In genomic region chr16:45609300-45609699, GRCm38 (mm10) we compare ENCODE assay signal across 9 mouse cellular contexts. TPM values are rescaled to one million over a fixed set of nuclear protein-coding genes. Genes with fewer than 3 reads are reported as not detected.
A peak's percentile ranks its signal among the peaks of the same experiment; 100 is the strongest.
DNase-seq lines count a peak whose midpoint lies in the region; ATAC-seq and TF ChIP-seq lines count a peak whose summit lies in the region.
"Had no signal": no experiment of that assay in that cellular context is flagged by ENCODE, and none has a peak within 500 bp of the region (broad histone marks: within the 10 kb centered on the region; RNA-seq: fewer than 3 reads in every experiment).

No protein-coding gene starts in this region.

- no peak for ATAC-seq in Patski

- H3K27ac ChIP-seq in left cerebral cortex, adult 2 months, result no peak overlapping the region

- in situ Hi-C loops in Patski (cut with MboI; ENCODE audit: low pct_unique_long_range_greater_than_20kb), result no loop called here

- intact Hi-C loops in left cerebral cortex, adult 2 months (cut with DNase I), result loop anchor here (2.0 to 10.0 kb wide), 2 partner anchors 200 to 274 kb away; partner anchors contain the start of gene Cd200

- TF ChIP-seq CTCF in left cerebral cortex, adult 2 months (IDR thresholded peaks at IDR 0.05), result peak; percentile 66
- TF ChIP-seq CTCF in Patski (IDR thresholded peaks at IDR 0.05), result peak; percentile 54

- no peak overlapping the region for H3K4me3 ChIP-seq in left cerebral cortex, adult 2 months

- H3K27me3 ChIP-seq in Patski, result peaks cover 9% of the 10 kb centered on the region

- POLR2A ChIA-PET in Patski (lab: Charles Lee), result no interaction called here

- CTCF ChIA-PET in Patski (lab: Charles Lee), result interaction anchor here (1.4 to 1.5 kb wide), 3 partner anchors 9 to 67 kb away, joined by 3 to 6 read pairs (median 4); no protein-coding TSS in a partner anchor

- DNase-seq in cerebellum, adult 8-10 months, result peak; percentile 7
- DNase-seq in cerebellum, adult 9-11 months, result no peak
- peak in 1 of 2 experiments; percentile 17 for DNase-seq in left cerebral cortex, adult 2 months (ENCODE audit: extremely low spot score in 1 of 2, low spot score in 2 of 2)
- DNase-seq in left cerebral cortex, adult 8-10 months (ENCODE audit: low spot score in 2 of 2), result no peak
- DNase-seq in Patski (ENCODE audit: low read depth, low spot score), result no peak
- DNase-seq in induced T-regulatory cell, adult 2 months (ENCODE audit: low read depth), result peak; percentile 64
- DNase-seq in lung, postnatal 14 days, result peak; percentile 57
- no peak for DNase-seq in urinary bladder, postnatal 4 days (ENCODE audit: low spot score in 2 of 2)

RNA-seq across cellular contexts. Expression of gene Gcsam, which starts 0.9 kb away (rescaled TPM):
- total RNA-seq in left cerebral cortex, adult 2 months (2021), result not detected
- total RNA-seq in left cerebral cortex, adult 8-10 months (2022), result not detected
- not detected for polyA plus RNA-seq in Patski (2021)
- polyA plus RNA-seq: frontal cortex, adult 2 months had no signal

RNA-seq across cellular contexts. Expression of gene BC016579, which starts 44.6 kb away (rescaled TPM):
- under 1 TPM; 0.21 to 0.52 TPM for total RNA-seq in left cerebral cortex, adult 2 months (2021)
- under 1 TPM in 3 of 4 experiments, not detected in 1; 0.16 to 0.55 (median 0.25) TPM for total RNA-seq in left cerebral cortex, adult 8-10 months (2022)
- polyA plus RNA-seq in Patski (2021), result not detected

Comparison
In these comparisons a context has a peak if more than half of its experiments do, and no peak if none do; other contexts are left out.
1. DNase-seq: peak in cerebellum, adult 8-10 months (single experiment), induced T-regulatory cell, adult 2 months (single experiment) and lung, postnatal 14 days (single experiment); none in cerebellum, adult 9-11 months (single experiment), left cerebral cortex, adult 8-10 months (0 of 2), Patski (single experiment) and urinary bladder, postnatal 4 days (0 of 2).